Mouse (Mus musculus): Measurements from ENCODE around the gene Gm39653.

DNA sequence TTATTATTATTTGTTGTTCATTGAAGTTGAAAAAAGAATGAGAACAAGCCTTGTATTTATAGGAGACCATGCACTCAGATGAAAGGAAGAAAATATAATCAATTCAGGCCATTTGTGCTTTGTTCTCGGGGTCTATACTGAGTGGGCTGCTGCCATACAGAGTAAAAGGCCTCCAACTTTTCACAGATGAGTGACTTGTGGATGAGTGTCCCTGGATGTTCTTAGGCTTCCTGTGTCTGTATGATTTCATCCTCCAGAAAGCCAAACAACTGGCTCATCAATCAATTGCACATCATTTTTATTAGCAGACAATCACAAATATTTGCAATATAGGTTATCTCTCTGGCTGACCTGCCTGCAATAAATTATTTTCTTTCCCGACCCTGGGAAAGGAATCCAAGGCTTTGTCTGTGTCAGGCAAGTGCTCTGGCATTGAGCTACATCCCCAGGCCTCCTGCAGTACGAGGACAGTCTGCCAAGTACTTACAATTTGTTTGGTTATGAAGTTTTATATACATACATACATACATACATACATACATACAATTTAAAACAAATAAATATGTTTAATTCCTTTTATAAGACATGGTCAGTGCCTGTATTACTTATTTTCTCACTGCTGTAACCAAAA is 11.8 kb upstream of the Gm39653 start:
- TF ChIP-seq CTCF (IDR thresholded peaks at IDR 0.05; ENCODE audit: extremely low read depth, insufficient read length, insufficient replicate concordance, low read depth, low read length), result no peak
- no peak for TF ChIP-seq POLR2A (IDR thresholded peaks at IDR 0.05; ENCODE audit: low read depth, low read length)

Measured in small intestine, adult 2 months (tissue).